Mouse (Mus musculus): ENCODE data around the gene Gjb3.

GRCm38 (mm10) chr4:127306915-127307314 lies 23.7 kb downstream of the Gjb3 start:
- TF ChIP-seq MYOD1 (IDR thresholded peaks at IDR 0.05; ENCODE audit: control insufficient read depth in 1 of 3, insufficient read length in 2 of 3, low read depth in 2 of 3) = no peak
- no peak for TF ChIP-seq CEBPB (IDR thresholded peaks at IDR 0.05; ENCODE audit: insufficient read depth, poor library complexity, severe bottlenecking)
- TF ChIP-seq POLR2A (IDR thresholded peaks at IDR 0.05; ENCODE audit: insufficient read length, low read depth) = no peak
- no peak for TF ChIP-seq MAX (IDR thresholded peaks at IDR 0.05; ENCODE audit: low read depth)
- TF ChIP-seq REST (IDR thresholded peaks at IDR 0.05; ENCODE audit: insufficient read depth, insufficient read length) = no peak
- TF ChIP-seq USF1 (IDR thresholded peaks at IDR 0.05; ENCODE audit: low read depth) = no peak
- no peak for TF ChIP-seq TCF12 (IDR thresholded peaks at IDR 0.05; ENCODE audit: insufficient read depth, poor library complexity, severe bottlenecking)
- TF ChIP-seq POLR2AphosphoS2 (IDR thresholded peaks at IDR 0.05; ENCODE audit: insufficient read length, low read depth) = no peak
